Mouse (Mus musculus): ENCODE measurements around the gene Ccdc88c. TPM values are rescaled to one million over a fixed set of nuclear protein-coding genes. Genes with fewer than 3 reads are reported as not detected.

Gene Ccdc88c
- polyA plus RNA-seq, 1 experiment from 2014 or later = 13.3 TPM

GRCm38 (mm10) chr12:100896661-100897060 is 132.2 kb downstream of the Ccdc88c start:
- H3K27me3 ChIP-seq (ENCODE audit: control insufficient read depth, insufficient read depth, low read length) = peaks cover 39% of the 10 kb centered on the region
- 45% methylated on average over 3 of the region's 3 CpGs for WGBS
- no peak overlapping the region for H3K4me2 ChIP-seq (replicated peaks)
- H3K4me1 ChIP-seq (replicated peaks; ENCODE audit: control insufficient read depth, insufficient read depth, low read length) = peaks cover 29% of the 10 kb centered on the region
- H3K27ac ChIP-seq = no peak overlapping the region
- H3K4me3 ChIP-seq (replicated peaks; ENCODE audit: low read length) = no peak overlapping the region
- ATAC-seq (ENCODE audit: low FRiP score) = no peak
- no peak for DNase-seq (ENCODE audit: low spot score)
- H3K36me3 ChIP-seq (replicated peaks; ENCODE audit: control insufficient read depth, insufficient read depth) = no peaks in the 10 kb centered on the region
- no peaks in the 10 kb centered on the region for H3K9me3 ChIP-seq (ENCODE audit: control insufficient read depth, low read length)
- no peak overlapping the region for H3K9ac ChIP-seq

GRCm38 (mm10) chr12:100895504-100895903 is 133.4 kb downstream of the Ccdc88c start:
- 0% methylated on average over 2 of the region's 2 CpGs for WGBS
- no peaks in the 10 kb centered on the region for H3K9me3 ChIP-seq (ENCODE audit: control insufficient read depth, low read length)
- H3K4me3 ChIP-seq (replicated peaks; ENCODE audit: low read length) = no peak overlapping the region
- H3K4me1 ChIP-seq (replicated peaks; ENCODE audit: control insufficient read depth, insufficient read depth, low read length) = peaks cover 29% of the 10 kb centered on the region
- H3K27ac ChIP-seq = no peak overlapping the region
- H3K36me3 ChIP-seq (replicated peaks; ENCODE audit: control insufficient read depth, insufficient read depth) = no peaks in the 10 kb centered on the region
- H3K27me3 ChIP-seq (ENCODE audit: control insufficient read depth, insufficient read depth, low read length) = peaks cover 35% of the 10 kb centered on the region
- ATAC-seq (ENCODE audit: low FRiP score) = peak; percentile 70
- DNase-seq (ENCODE audit: low spot score) = no peak
- no peak overlapping the region for H3K9ac ChIP-seq
- no peak overlapping the region for H3K4me2 ChIP-seq (replicated peaks)

- Histone ChIP-seq H3K4me1 (replicated peaks; ENCODE audit: control insufficient read depth, insufficient read depth, low read length) (peaks cover 10% of the 10 kb centered on the region; the same call in 1 of the 2 replicates), H3K4me2 (replicated peaks) (no peak overlapping the region), H3K27me3 (ENCODE audit: control insufficient read depth, insufficient read depth, low read length) (no peaks in the 10 kb centered on the region), H3K4me3 (replicated peaks; ENCODE audit: low read length) (no peak overlapping the region), H3K36me3 (replicated peaks; ENCODE audit: control insufficient read depth, insufficient read depth) (no peaks in the 10 kb centered on the region), H3K27ac (no peak overlapping the region), H3K9ac (no peak overlapping the region), H3K9me3 (ENCODE audit: control insufficient read depth, low read length) (no peaks in the 10 kb centered on the region)
- ATAC-seq (ENCODE audit: low FRiP score) (no peak), DNase-seq (ENCODE audit: low spot score) (no peak)
- WGBS = 93% methylated on average over 3 of the region's 3 CpGs
Observed at GRCm38 (mm10) chr12:100890548-100890947, 138.3 kb downstream of the Ccdc88c start.

GRCm38 (mm10) chr12:100887801-100888258 is 141.0 kb downstream of the Ccdc88c start:
- no peak overlapping the region for H3K27ac ChIP-seq
- H3K9me3 ChIP-seq (ENCODE audit: control insufficient read depth, low read length) = no peaks in the 10 kb centered on the region
- no peaks in the 10 kb centered on the region for H3K36me3 ChIP-seq (replicated peaks; ENCODE audit: control insufficient read depth, insufficient read depth)
- no peak overlapping the region for H3K4me3 ChIP-seq (replicated peaks; ENCODE audit: low read length)
- no peaks in the 10 kb centered on the region for H3K27me3 ChIP-seq (ENCODE audit: control insufficient read depth, insufficient read depth, low read length)
- H3K4me2 ChIP-seq (replicated peaks) = no peak overlapping the region; the same call in 1 of the 2 replicates
- DNase-seq (ENCODE audit: low spot score) = peak; percentile 42
- WGBS = 45% methylated on average over 12 of the region's 12 CpGs
- peak; percentile 37; the same call in 1 of the 2 replicates for ATAC-seq (ENCODE audit: low FRiP score)
- no peak overlapping the region for H3K9ac ChIP-seq
- H3K4me1 ChIP-seq (replicated peaks; ENCODE audit: control insufficient read depth, insufficient read depth, low read length) = peaks cover 6% of the 10 kb centered on the region; the same call in 1 of the 2 replicates

GRCm38 (mm10) chr12:100886877-100887276 is 142.0 kb downstream of the Ccdc88c start:
- DNase-seq (ENCODE audit: low spot score) (no peak), ATAC-seq (ENCODE audit: low FRiP score) (no peak)
- H3K9ac ChIP-seq = no peak overlapping the region
- H3K4me3 ChIP-seq (replicated peaks; ENCODE audit: low read length) = no peak overlapping the region
- no peaks in the 10 kb centered on the region for H3K27me3 ChIP-seq (ENCODE audit: control insufficient read depth, insufficient read depth, low read length)
- 86% methylated on average over 4 of the region's 4 CpGs for WGBS
- H3K36me3 ChIP-seq (replicated peaks; ENCODE audit: control insufficient read depth, insufficient read depth) = no peaks in the 10 kb centered on the region
- peaks cover 6% of the 10 kb centered on the region; the same call in 1 of the 2 replicates for H3K4me1 ChIP-seq (replicated peaks; ENCODE audit: control insufficient read depth, insufficient read depth, low read length)
- no peaks in the 10 kb centered on the region for H3K9me3 ChIP-seq (ENCODE audit: control insufficient read depth, low read length)
- no peak overlapping the region for H3K4me2 ChIP-seq (replicated peaks)
- no peak overlapping the region for H3K27ac ChIP-seq

- DNase-seq (ENCODE audit: low spot score) (no peak), ATAC-seq (ENCODE audit: low FRiP score) (no peak)
- 92% methylated on average over 3 of the region's 3 CpGs for WGBS
- H3K36me3 ChIP-seq (replicated peaks; ENCODE audit: control insufficient read depth, insufficient read depth) = no peaks in the 10 kb centered on the region
- H3K27me3 ChIP-seq (ENCODE audit: control insufficient read depth, insufficient read depth, low read length) = no peaks in the 10 kb centered on the region
- peaks cover 6% of the 10 kb centered on the region; the same call in 1 of the 2 replicates for H3K4me1 ChIP-seq (replicated peaks; ENCODE audit: control insufficient read depth, insufficient read depth, low read length)
- no peak overlapping the region for H3K4me2 ChIP-seq (replicated peaks)
- no peak overlapping the region for H3K27ac ChIP-seq
- no peak overlapping the region for H3K9ac ChIP-seq
- H3K4me3 ChIP-seq (replicated peaks; ENCODE audit: low read length) = no peak overlapping the region
- H3K9me3 ChIP-seq (ENCODE audit: control insufficient read depth, low read length) = no peaks in the 10 kb centered on the region
Observed at GRCm38 (mm10) chr12:100885585-100885984, 143.3 kb downstream of the Ccdc88c start.

- no peak overlapping the region for H3K4me3 ChIP-seq (replicated peaks; ENCODE audit: low read length)
- no peak overlapping the region for H3K9ac ChIP-seq
- ATAC-seq (ENCODE audit: low FRiP score) (no peak), DNase-seq (ENCODE audit: low spot score) (no peak)
- H3K27me3 ChIP-seq (ENCODE audit: control insufficient read depth, insufficient read depth, low read length) = no peaks in the 10 kb centered on the region
- H3K4me1 ChIP-seq (replicated peaks; ENCODE audit: control insufficient read depth, insufficient read depth, low read length) = peaks cover 6% of the 10 kb centered on the region; the same call in 1 of the 2 replicates
- no peaks in the 10 kb centered on the region for H3K9me3 ChIP-seq (ENCODE audit: control insufficient read depth, low read length)
- 88% methylated on average over 7 of the region's 7 CpGs for WGBS
- H3K27ac ChIP-seq = no peak overlapping the region
- H3K36me3 ChIP-seq (replicated peaks; ENCODE audit: control insufficient read depth, insufficient read depth) = no peaks in the 10 kb centered on the region
- H3K4me2 ChIP-seq (replicated peaks) = no peak overlapping the region
Observed at GRCm38 (mm10) chr12:100883168-100883567, 145.7 kb downstream of the Ccdc88c start.

- Histone ChIP-seq H3K9ac (no peak overlapping the region), H3K27ac (no peak overlapping the region), H3K9me3 (ENCODE audit: control insufficient read depth, low read length) (no peaks in the 10 kb centered on the region), H3K4me1 (replicated peaks; ENCODE audit: control insufficient read depth, insufficient read depth, low read length) (no peaks in the 10 kb centered on the region), H3K36me3 (replicated peaks; ENCODE audit: control insufficient read depth, insufficient read depth) (no peaks in the 10 kb centered on the region), H3K4me3 (replicated peaks; ENCODE audit: low read length) (no peak overlapping the region), H3K27me3 (ENCODE audit: control insufficient read depth, insufficient read depth, low read length) (no peaks in the 10 kb centered on the region), H3K4me2 (replicated peaks) (no peak overlapping the region)
- DNase-seq (ENCODE audit: low spot score) = no peak
- 93% methylated on average over 16 of the region's 16 CpGs for WGBS
- ATAC-seq (ENCODE audit: low FRiP score) = no peak
Observed at GRCm38 (mm10) chr12:100878556-100878955, 150.3 kb downstream of the Ccdc88c start.

GRCm38 (mm10) chr12:100877936-100878335 is 150.9 kb downstream of the Ccdc88c start:
- no peak overlapping the region for H3K4me2 ChIP-seq (replicated peaks)
- DNase-seq (ENCODE audit: low spot score) = no peak
- no peaks in the 10 kb centered on the region for H3K27me3 ChIP-seq (ENCODE audit: control insufficient read depth, insufficient read depth, low read length)
- H3K9ac ChIP-seq = no peak overlapping the region
- no peaks in the 10 kb centered on the region for H3K4me1 ChIP-seq (replicated peaks; ENCODE audit: control insufficient read depth, insufficient read depth, low read length)
- H3K27ac ChIP-seq = no peak overlapping the region
- no peak overlapping the region for H3K4me3 ChIP-seq (replicated peaks; ENCODE audit: low read length)
- ATAC-seq (ENCODE audit: low FRiP score) = no peak
- no peaks in the 10 kb centered on the region for H3K36me3 ChIP-seq (replicated peaks; ENCODE audit: control insufficient read depth, insufficient read depth)
- 77% methylated on average over 6 of the region's 6 CpGs for WGBS
- no peaks in the 10 kb centered on the region for H3K9me3 ChIP-seq (ENCODE audit: control insufficient read depth, low read length)

- no peaks in the 10 kb centered on the region for H3K9me3 ChIP-seq (ENCODE audit: control insufficient read depth, low read length)
- WGBS = 92% methylated on average over 5 of the region's 6 CpGs
- no peak overlapping the region for H3K4me2 ChIP-seq (replicated peaks)
- no peaks in the 10 kb centered on the region for H3K36me3 ChIP-seq (replicated peaks; ENCODE audit: control insufficient read depth, insufficient read depth)
- H3K27ac ChIP-seq = no peak overlapping the region
- H3K4me1 ChIP-seq (replicated peaks; ENCODE audit: control insufficient read depth, insufficient read depth, low read length) = no peaks in the 10 kb centered on the region
- no peak overlapping the region for H3K4me3 ChIP-seq (replicated peaks; ENCODE audit: low read length)
- no peak overlapping the region for H3K9ac ChIP-seq
- H3K27me3 ChIP-seq (ENCODE audit: control insufficient read depth, insufficient read depth, low read length) = no peaks in the 10 kb centered on the region
- ATAC-seq (ENCODE audit: low FRiP score) = no peak
- DNase-seq (ENCODE audit: low spot score) = no peak
Observed at GRCm38 (mm10) chr12:100875960-100876359, 152.9 kb downstream of the Ccdc88c start.
